Mouse (Mus musculus) heart, adult 2 months (tissue): ENCODE measurements around the gene Acox2.

Experiments used
- CTCF ChIP-seq: fragments of 200-600 bp; IDR thresholded peaks from 2 replicates; pipeline ENCODE4 v1.8.1; 2022; ENCODE audit warnings: antibody characterized with exemption, mild to moderate bottlenecking, moderate library complexity
- EP300 ChIP-seq: fragments of 200-500 bp; IDR thresholded peaks from 2 replicates; pipeline ENCODE4 v1.6.1; 2011; ENCODE audit warnings: low read depth, low read length, control low read depth; ENCODE audit not compliant: insufficient read depth

- TF ChIP-seq CTCF (no peak), EP300 (no peak)
Observed at GRCm38 (mm10) chr14:8297889-8298293, 38.7 kb upstream of the Acox2 start.
